Mouse (Mus musculus) stomach, postnatal 0 days (tissue): ENCODE results near the gene Atp1a2.

ENCODE experiments used
- CTCF ChIP-seq: IDR thresholded peaks from 2 replicates; pipeline ENCODE4 v1.5.1; 2016; ENCODE audit warnings: antibody characterized with exemption, low read depth, mild to moderate bottlenecking, moderate library complexity
- EP300 ChIP-seq: optimal IDR thresholded peaks from 2 replicates; pipeline ENCODE3; 2016; ENCODE audit warnings: antibody characterized with exemption

DNA sequence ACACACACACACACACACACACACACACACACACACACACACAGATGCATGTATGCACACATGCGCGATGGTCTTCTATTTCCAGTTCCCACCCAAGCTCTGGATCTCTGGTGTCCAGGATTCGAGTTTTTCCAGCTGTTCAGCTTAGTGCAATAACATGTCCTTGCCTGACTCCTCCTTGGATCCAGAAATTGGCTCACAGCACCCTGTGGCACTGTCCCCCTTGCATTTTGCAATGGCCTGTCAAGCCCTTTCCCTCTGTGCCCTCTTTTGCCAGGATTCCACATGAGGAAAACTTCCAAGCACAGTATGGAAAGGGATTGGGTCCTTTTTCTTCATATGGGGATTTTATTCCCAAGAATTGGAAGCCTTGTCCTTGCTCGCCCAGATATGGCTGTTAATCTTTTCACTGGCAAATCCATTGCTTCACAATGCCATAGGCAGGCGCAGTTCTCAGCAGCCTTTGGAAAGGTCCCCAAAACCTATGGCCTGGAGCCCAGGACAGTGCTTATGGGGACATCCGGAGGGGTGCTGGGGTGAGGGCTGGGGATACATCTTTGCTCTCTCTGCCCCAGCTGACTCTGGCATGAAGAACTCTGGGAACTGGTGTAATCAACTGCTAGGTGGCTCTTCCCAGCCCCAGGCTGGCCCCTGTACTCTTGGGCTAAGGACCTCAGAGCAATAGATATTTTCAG is 901 bp downstream of the Atp1a2 start:
- TF ChIP-seq EP300 (no peak), CTCF (no peak; the same call in 1 of the 2 replicates)
